Mouse (Mus musculus): Measurements from ENCODE around the gene Anxa11. TPM values are rescaled to one million over a fixed set of nuclear protein-coding genes. Genes with fewer than 3 reads are reported as not detected.
"Not testable (repeated sequence)": the region's sequence is repeated elsewhere in the genome, so short reads cannot be mapped to it uniquely, and the experiment has no call there.

The Anxa11 gene
- total and polyA plus RNA-seq, 2 experiments, result 11.7 to 30.5 TPM

DNA sequence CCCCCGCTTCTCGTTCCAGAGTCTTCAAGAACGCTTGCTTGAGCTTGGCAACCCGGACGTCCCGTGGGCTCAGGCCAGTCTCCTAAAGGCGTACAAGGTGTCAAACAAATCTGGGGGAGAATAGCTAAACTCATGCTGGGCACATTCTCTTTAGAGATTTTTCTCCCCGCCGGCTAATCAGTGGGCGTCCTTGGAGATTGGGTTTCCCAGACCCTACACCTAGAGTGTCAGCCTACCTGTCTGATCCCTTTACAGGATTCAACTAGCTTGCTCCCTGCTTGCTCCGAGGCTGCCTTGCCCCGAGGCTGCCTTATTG lies 690 bp downstream of the Anxa11 start:
- Histone ChIP-seq H3K36me3 (ENCODE audit: control insufficient read depth, insufficient read depth, low read length) (no peaks in the 10 kb centered on the region), H3K79me2 (ENCODE audit: control insufficient read depth, insufficient read depth, low read length) (peaks cover 31% of the 10 kb centered on the region), H3K4me3 (ENCODE audit: insufficient read depth, low read depth, low read length) (peak overlapping the region; percentile 94), H3K27ac (replicated peaks; ENCODE audit: insufficient read depth, low read depth, low read length) (peak overlapping the region; percentile 90; the same call in 1 of the 2 replicates), H3K4me1 (ENCODE audit: control insufficient read depth, insufficient read depth, low read length) (peaks cover 10% of the 10 kb centered on the region), H3K27me3 (ENCODE audit: control insufficient read depth, insufficient read depth, low read length) (no peaks in the 10 kb centered on the region), H3K9ac (ENCODE audit: low read depth, low read length) (peak overlapping the region; percentile 93)
- TF ChIP-seq CTCF (IDR thresholded peaks at IDR 0.05; ENCODE audit: low read depth, low read length), result no peak
- no peak for TF ChIP-seq POLR2A (IDR thresholded peaks at IDR 0.05; ENCODE audit: extremely low read depth, insufficient read depth, low read length)
- DNase-seq (ENCODE audit: extremely low read depth, low read depth, low spot score), result no peak
- 3% methylated on average over 12 of the region's 12 CpGs for WGBS

DNA sequence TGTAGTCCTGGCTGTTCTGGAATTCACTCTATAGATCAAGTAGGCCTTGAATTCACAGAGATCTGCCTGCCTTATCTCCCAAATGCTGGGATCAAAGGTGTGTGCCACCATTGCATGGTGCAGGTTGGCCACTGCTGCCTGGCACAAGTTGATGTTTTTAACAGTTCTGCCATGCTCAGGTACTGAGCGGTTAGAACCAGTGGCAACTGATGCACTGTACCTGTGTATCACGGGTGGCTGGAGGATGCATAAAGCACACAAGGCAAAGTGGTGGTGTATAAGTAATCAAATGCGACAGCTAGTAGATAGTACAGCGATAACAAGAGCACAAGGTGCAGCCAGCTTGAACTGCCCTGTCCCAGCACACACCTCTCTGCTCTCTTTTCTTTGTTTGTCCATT lies 2.4 kb downstream of the Anxa11 start:
- no peak for DNase-seq (ENCODE audit: extremely low read depth, low read depth, low spot score)
- 94% methylated on average over 4 of the region's 4 CpGs for WGBS
- no peak overlapping the region for H3K27ac ChIP-seq (replicated peaks; ENCODE audit: insufficient read depth, low read depth, low read length)

DNA sequence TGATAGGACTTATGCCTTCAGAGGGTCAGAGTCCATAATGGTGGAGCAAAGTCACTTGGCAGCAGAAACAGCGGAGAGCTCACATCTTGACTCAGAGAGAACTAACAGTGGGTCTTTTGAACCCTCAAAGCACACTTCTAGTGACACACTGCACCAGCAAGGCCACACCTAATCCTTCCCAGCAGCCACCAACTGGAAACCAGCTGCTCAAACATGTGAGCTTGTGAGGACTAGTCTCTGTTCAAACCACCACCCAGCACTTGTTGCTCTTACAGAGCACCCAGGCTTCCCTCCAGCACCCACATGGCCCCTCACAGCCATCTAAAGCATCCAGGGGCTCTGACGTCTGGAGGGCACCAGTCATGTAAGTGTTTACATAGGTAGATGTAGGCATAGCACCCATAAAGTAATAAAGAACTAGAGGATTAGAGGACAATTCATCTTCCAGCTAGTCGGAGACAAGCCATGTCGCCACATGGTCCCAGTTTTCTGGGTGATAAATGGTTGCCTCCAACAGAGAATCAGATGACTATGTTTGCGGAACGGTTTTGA lies 4.0 kb downstream of the Anxa11 start:
- TF ChIP-seq POLR2A (IDR thresholded peaks at IDR 0.05; ENCODE audit: extremely low read depth, insufficient read depth, low read length) (no peak), CTCF (IDR thresholded peaks at IDR 0.05; ENCODE audit: low read depth, low read length) (no peak)
- Histone ChIP-seq H3K36me3 (ENCODE audit: control insufficient read depth, insufficient read depth, low read length) (no peaks in the 10 kb centered on the region), H3K27me3 (ENCODE audit: control insufficient read depth, insufficient read depth, low read length) (no peaks in the 10 kb centered on the region), H3K9ac (ENCODE audit: low read depth, low read length) (no peak overlapping the region), H3K79me2 (ENCODE audit: control insufficient read depth, insufficient read depth, low read length) (peaks cover 34% of the 10 kb centered on the region), H3K4me3 (ENCODE audit: insufficient read depth, low read depth, low read length) (no peak overlapping the region), H3K27ac (replicated peaks; ENCODE audit: insufficient read depth, low read depth, low read length) (no peak overlapping the region), H3K4me1 (ENCODE audit: control insufficient read depth, insufficient read depth, low read length) (peaks cover 12% of the 10 kb centered on the region)
- peak; percentile 35 for DNase-seq (ENCODE audit: extremely low read depth, low read depth, low spot score)
- WGBS, result 95% methylated on average over 6 of the region's 6 CpGs

More for the DNA sequence above, 2.4 kb downstream of the Anxa11 start:
- H3K4me1 ChIP-seq (ENCODE audit: control insufficient read depth, insufficient read depth, low read length), result peaks cover 10% of the 10 kb centered on the region
- peaks cover 34% of the 10 kb centered on the region for H3K79me2 ChIP-seq (ENCODE audit: control insufficient read depth, insufficient read depth, low read length)
- no peaks in the 10 kb centered on the region for H3K36me3 ChIP-seq (ENCODE audit: control insufficient read depth, insufficient read depth, low read length)
- no peak overlapping the region for H3K9ac ChIP-seq (ENCODE audit: low read depth, low read length)
- H3K27me3 ChIP-seq (ENCODE audit: control insufficient read depth, insufficient read depth, low read length), result no peaks in the 10 kb centered on the region
- no peak overlapping the region for H3K4me3 ChIP-seq (ENCODE audit: insufficient read depth, low read depth, low read length)
- TF ChIP-seq POLR2A (IDR thresholded peaks at IDR 0.05; ENCODE audit: extremely low read depth, insufficient read depth, low read length) (no peak), CTCF (IDR thresholded peaks at IDR 0.05; ENCODE audit: low read depth, low read length) (no peak)

DNA sequence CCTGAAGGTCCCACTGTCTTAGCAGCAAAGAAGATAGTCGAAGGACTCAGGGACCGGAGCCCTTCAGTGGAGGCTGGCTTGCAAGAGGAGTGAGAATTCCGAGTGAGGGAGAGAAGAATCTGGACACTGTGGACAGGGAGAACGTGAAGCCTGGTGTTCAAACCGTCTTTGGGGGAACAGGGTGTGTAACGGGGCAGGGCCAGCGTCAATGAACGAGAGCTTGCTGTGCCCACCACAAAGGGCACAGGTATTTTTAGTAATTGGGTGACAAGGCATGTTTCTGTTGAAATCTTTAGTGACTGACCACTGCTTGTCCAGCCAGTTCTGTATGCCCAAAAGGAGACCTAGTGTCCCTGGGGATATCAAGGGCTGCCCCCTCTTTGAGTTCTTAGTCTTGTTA lies 4.6 kb downstream of the Anxa11 start:
- Histone ChIP-seq H3K4me1 (ENCODE audit: control insufficient read depth, insufficient read depth, low read length) (peaks cover 13% of the 10 kb centered on the region), H3K9ac (ENCODE audit: low read depth, low read length) (no peak overlapping the region), H3K79me2 (ENCODE audit: control insufficient read depth, insufficient read depth, low read length) (peaks cover 34% of the 10 kb centered on the region), H3K4me3 (ENCODE audit: insufficient read depth, low read depth, low read length) (no peak overlapping the region), H3K27ac (replicated peaks; ENCODE audit: insufficient read depth, low read depth, low read length) (no peak overlapping the region), H3K27me3 (ENCODE audit: control insufficient read depth, insufficient read depth, low read length) (no peaks in the 10 kb centered on the region), H3K36me3 (ENCODE audit: control insufficient read depth, insufficient read depth, low read length) (no peaks in the 10 kb centered on the region)
- WGBS, result 95% methylated on average over 8 of the region's 8 CpGs
- no peak for DNase-seq (ENCODE audit: extremely low read depth, low read depth, low spot score)
- no peak for TF ChIP-seq POLR2A (IDR thresholded peaks at IDR 0.05; ENCODE audit: extremely low read depth, insufficient read depth, low read length)
- no peak for TF ChIP-seq CTCF (IDR thresholded peaks at IDR 0.05; ENCODE audit: low read depth, low read length)

DNA sequence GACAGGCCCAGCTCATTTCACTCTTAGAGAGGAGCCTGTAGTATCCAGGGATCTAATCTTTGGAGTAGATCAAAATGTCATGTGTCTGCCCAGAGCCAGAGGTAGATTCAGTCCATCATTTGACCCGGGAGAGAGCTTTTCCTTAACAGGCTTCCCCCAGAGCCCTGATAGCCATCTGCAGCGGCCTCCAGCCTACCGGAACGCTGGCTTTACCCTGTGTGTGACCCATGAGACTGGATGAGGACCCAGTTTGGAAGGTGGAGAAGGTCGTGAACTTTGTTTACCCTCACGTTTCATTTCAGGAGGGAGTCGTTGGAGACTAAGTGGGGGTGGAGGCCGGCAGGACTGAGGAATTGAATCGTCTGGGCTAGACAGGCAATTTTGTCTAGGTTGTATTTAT lies 5.7 kb downstream of the Anxa11 start:
- Histone ChIP-seq H3K9ac (ENCODE audit: low read depth, low read length) (no peak overlapping the region), H3K79me2 (ENCODE audit: control insufficient read depth, insufficient read depth, low read length) (peaks cover 40% of the 10 kb centered on the region), H3K36me3 (ENCODE audit: control insufficient read depth, insufficient read depth, low read length) (no peaks in the 10 kb centered on the region), H3K27ac (replicated peaks; ENCODE audit: insufficient read depth, low read depth, low read length) (no peak overlapping the region), H3K27me3 (ENCODE audit: control insufficient read depth, insufficient read depth, low read length) (no peaks in the 10 kb centered on the region), H3K4me1 (ENCODE audit: control insufficient read depth, insufficient read depth, low read length) (peaks cover 13% of the 10 kb centered on the region), H3K4me3 (ENCODE audit: insufficient read depth, low read depth, low read length) (no peak overlapping the region)
- WGBS, result 50% methylated on average over 9 of the region's 9 CpGs
- TF ChIP-seq POLR2A (IDR thresholded peaks at IDR 0.05; ENCODE audit: extremely low read depth, insufficient read depth, low read length), result no peak
- TF ChIP-seq CTCF (IDR thresholded peaks at IDR 0.05; ENCODE audit: low read depth, low read length), result no peak
- no peak for DNase-seq (ENCODE audit: extremely low read depth, low read depth, low spot score)

DNA sequence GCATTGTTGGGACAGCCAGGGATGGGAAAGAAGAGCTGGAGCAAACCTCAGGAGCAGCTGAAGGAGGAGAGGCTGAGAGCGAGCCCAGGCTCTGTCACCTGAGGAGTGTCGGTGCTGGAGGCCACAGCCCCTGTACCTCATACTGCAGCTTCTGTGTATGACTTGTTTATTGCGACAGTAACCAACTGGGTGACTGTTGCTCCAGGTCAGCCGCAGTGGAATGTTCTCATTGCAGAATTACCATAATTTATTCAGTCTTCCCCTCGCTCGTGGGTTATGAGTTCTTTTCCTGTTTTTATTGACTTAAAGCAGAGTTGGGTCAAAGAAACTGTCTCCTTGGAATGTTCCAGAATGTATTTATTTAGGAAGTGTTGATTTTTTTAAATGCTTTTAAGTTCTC lies 6.3 kb downstream of the Anxa11 start:
- H3K4me1 ChIP-seq (ENCODE audit: control insufficient read depth, insufficient read depth, low read length), result peaks cover 9% of the 10 kb centered on the region; the same call in 1 of the 2 replicates
- peaks cover 39% of the 10 kb centered on the region for H3K79me2 ChIP-seq (ENCODE audit: control insufficient read depth, insufficient read depth, low read length)
- TF ChIP-seq CTCF (IDR thresholded peaks at IDR 0.05; ENCODE audit: low read depth, low read length) (no peak), POLR2A (IDR thresholded peaks at IDR 0.05; ENCODE audit: extremely low read depth, insufficient read depth, low read length) (no peak)
- no peaks in the 10 kb centered on the region for H3K27me3 ChIP-seq (ENCODE audit: control insufficient read depth, insufficient read depth, low read length)
- H3K4me3 ChIP-seq (ENCODE audit: insufficient read depth, low read depth, low read length), result no peak overlapping the region
- H3K36me3 ChIP-seq (ENCODE audit: control insufficient read depth, insufficient read depth, low read length), result no peaks in the 10 kb centered on the region
- H3K9ac ChIP-seq (ENCODE audit: low read depth, low read length), result no peak overlapping the region
- no peak overlapping the region for H3K27ac ChIP-seq (replicated peaks; ENCODE audit: insufficient read depth, low read depth, low read length)
- no peak for DNase-seq (ENCODE audit: extremely low read depth, low read depth, low spot score)
- 88% methylated on average over 6 of the region's 6 CpGs for WGBS

DNA sequence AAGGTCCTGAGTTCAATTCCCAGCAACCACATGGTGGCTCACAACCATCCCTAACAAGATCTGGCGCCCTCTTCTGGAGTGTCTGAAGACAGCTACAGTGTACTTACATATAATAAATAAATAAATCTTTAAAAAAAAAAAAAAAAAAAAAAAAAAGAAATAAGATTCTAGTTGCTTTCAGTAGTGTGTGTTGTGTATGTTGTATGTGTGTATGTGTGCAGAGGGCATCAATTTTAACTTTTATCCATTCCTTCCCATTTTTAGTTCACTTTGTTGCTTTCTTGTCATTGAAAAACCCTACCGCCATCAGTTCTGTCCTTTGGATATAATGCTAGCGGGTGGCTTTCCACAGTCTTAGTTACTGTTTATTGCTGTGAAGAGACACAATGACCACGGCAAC lies 6.8 kb downstream of the Anxa11 start:
- H3K4me1 ChIP-seq (ENCODE audit: control insufficient read depth, insufficient read depth, low read length); H3K4me3 ChIP-seq (ENCODE audit: insufficient read depth, low read depth, low read length): not testable (repeated sequence)

More for the DNA sequence above, 6.8 kb downstream of the Anxa11 start:
- not testable (repeated sequence) for H3K27ac ChIP-seq (replicated peaks; ENCODE audit: insufficient read depth, low read depth, low read length); DNase-seq (ENCODE audit: extremely low read depth, low read depth, low spot score); H3K27me3 ChIP-seq (ENCODE audit: control insufficient read depth, insufficient read depth, low read length); H3K9ac ChIP-seq (ENCODE audit: low read depth, low read length); H3K36me3 ChIP-seq (ENCODE audit: control insufficient read depth, insufficient read depth, low read length)
- H3K79me2 ChIP-seq (ENCODE audit: control insufficient read depth, insufficient read depth, low read length), result peaks cover 39% of the 10 kb centered on the region
- 97% methylated on average over 3 of the region's 4 CpGs for WGBS

Data from liver, adult 2 months (tissue).